Mouse (Mus musculus) layer of hippocampus, adult 9-10 months (tissue): ENCODE results near the gene Astn1.
A peak's percentile ranks its signal among the peaks of the same experiment; 100 is the strongest.

ENCODE experiments used
- DNase-seq: peaks from one replicate; pipeline ENCODE4 v3.0.0; 2022; ENCODE audit warnings: low spot score

Astn1 gene

GRCm38 (mm10) chr1:158361964-158362291 is at the start of gene Astn1:
Gene Astn1 (plus strand): TSS chr1:158362273.
- no peak for DNase-seq

DNA sequence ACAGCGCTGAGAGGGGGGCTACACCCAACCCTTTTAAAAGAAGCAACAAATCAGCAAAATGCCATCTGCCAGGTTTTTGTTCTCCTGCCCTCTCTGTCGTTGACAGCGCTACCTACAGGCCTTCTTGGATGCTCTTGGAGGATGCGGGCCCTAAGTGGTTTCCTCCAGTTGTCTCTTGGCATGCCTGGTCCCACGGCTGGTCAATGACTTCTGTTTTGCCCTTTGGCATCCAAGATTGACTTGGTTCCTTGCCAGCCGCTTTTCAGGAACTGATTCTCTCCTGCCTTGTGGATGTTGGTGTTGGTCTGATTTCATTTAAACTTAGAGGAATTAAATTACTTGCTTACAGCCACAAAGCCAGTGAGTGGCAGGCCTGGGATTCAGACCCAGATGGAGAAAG is 38.7 kb upstream of the Astn1 start:
- no peak for DNase-seq

DNA sequence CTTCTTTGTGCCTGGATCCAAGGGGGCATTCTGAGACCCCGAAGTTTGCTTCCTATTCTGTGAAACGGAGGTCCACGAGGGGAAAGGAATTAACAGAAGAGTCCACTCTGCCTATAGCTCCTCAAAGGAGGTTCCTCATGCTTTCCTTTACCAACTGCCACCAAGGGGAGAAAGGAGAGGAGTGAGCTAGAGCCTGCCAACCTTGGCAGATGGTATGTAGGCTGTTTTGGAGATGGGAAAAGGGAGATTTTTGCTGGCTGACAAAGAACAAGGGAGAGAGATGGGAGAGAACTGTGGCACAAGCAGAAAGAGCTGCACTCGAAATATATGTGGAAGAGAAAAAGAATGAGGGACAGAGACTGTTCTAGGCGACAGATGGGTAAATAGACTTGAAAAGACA is 33.9 kb upstream of the Astn1 start:
- DNase-seq, result peak; percentile 29

DNA sequence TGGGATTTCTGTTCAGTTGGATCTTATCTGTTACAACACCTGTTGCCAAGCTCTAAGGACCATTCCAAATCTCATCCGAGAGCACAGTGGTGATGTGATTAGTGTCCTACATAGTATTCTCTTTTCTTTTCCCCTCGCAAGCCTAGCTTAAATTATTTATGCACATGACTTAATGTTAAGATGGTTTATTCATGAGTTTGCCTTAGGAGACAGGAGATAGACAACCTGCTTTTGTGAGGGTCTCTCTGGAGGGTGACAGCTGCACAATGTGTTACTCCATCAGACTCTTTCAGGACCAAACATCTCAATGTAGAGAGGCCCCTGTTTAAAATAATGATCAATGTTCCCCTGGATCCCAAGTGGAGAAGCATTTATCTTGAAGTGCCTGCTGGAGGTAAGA is 33.2 kb upstream of the Astn1 start:
- DNase-seq, result no peak

- DNase-seq, result no peak
These were observed 18.8 kb upstream of the Astn1 start for GRCm38 (mm10) chr1:158343243-158343714.

DNA sequence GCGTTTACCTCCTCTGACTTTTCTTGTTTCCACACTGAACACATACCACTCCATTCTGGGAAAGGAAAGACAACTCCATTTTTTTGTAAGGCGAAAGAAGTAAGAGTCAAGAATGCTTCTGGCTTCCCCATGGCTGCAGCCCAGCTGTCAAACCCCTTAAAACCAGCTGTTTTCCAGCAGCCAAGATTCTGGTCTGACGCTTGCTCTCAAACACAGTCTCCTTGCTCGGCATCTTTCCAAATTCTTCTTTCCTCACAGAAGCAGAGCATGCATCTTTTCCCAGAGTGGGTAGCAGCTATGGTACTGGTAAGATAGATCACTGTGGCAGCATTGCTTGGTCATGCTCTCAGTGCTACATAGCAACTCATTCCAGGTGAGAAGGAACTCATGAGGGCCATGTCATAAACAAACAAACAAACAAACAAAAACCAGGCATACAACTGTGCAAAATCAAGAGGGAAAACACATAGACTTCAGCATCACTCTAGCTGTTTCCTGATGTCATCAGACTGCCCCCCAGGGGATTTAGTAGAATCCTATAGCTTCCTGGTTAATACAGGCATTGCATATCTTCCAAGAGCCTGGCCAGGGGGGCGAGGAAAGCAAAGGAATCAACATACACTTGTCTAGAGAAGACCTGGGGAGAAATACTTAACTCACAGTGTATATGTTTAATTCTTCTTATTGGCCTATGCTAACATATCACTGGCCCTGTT is 8.3 kb upstream of the Astn1 start:
- DNase-seq, result no peak

DNA sequence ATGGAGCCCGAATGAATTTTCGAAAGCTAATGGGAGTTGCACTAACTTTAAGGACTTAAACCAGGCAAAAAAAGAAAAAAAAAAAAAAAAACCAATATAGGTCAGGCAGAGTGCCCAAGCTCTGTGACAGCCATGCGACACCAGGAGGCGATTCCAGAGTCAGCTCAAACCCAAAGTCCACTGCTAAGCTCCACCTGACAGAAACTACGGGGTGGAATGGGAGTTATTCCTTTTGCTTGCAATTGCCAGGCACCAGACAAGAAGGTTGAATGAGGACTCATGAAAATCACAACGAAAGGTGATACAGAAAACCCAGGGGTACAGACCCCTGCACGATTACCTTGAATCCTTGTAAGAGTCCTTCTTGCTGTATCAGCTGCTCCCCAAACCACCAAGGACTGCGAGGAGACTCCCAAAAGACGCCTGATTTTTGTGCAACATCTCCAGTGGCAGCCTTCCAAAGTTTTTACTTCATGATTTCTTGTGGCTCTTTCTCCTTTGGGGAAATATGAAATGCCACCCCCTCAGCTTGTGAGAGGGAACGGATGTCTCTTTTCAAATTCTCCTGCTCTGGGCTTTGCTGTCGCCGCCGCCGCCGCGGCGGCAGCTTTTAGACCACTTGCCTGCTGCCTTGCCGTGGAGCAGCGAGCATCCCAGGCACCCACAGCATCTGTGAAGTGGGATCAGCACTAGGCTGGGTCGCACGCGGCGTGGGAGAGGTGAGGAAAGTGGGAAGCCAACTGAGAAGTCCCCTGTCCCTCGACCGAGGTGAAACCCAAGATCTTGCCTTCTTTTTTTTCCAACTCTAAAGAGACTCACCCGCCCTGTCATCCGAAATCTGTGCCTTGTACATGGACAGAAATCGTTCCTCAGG is 6.7 kb upstream of the Astn1 start:
- no peak for DNase-seq

- peak; percentile 89 for DNase-seq
These were observed 6.0 kb upstream of the Astn1 start, which contains the start of gene Brinp2 for GRCm38 (mm10) chr1:158356051-158356461. Gene Brinp2 (minus strand): TSS chr1:158356326.

GRCm38 (mm10) chr1:158362292-158363101 is 424 bp downstream of the Astn1 start:
- no peak for DNase-seq

GRCm38 (mm10) chr1:158364461-158364860 is 2.4 kb downstream of the Astn1 start:
- DNase-seq, result no peak

GRCm38 (mm10) chr1:158382277-158382676 is 20.2 kb downstream of the Astn1 start:
- no peak for DNase-seq

DNA sequence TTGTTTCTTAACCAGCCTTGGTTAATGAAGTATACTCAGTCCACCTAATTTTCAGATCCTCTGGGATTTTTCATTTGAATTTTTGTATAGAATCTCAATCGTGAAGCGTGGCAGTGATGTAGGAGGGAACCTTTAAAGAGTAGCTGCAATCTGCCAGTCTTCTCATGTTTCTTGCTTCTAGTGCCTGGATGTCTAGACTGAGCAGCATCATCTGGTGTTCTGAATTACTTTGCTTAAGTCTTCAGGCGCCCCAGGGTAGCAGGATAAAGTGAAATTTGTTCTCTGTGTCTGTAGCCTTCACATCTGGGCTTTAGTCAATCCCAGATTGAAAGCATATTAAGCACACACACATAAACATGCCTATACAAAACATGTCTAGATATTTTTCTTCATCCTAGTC is 21.1 kb downstream of the Astn1 start:
- DNase-seq, result no peak

DNA sequence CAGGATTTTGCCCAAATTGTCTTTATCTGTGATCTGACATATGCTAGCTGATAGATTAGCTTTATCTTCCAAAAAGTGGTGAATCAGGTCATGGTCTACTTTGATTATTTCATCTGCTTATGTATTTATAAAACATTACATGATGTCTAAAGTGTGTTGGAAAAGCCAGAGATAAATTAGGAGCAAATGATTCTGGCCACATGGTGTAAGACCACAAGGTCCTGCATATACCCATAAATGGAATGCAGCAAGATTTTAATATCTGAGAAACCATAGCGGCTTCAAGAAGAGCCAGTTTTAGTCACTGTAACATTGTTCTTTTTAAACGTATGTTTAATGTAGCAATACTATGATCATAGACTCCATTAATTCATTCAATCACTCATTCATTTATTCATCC is 23.2 kb downstream of the Astn1 start:
- DNase-seq, result no peak

GRCm38 (mm10) chr1:158386781-158387180 is 24.7 kb downstream of the Astn1 start:
- DNase-seq, result no peak

- no peak for DNase-seq
These were observed 26.9 kb downstream of the Astn1 start for GRCm38 (mm10) chr1:158388995-158389394.

DNA sequence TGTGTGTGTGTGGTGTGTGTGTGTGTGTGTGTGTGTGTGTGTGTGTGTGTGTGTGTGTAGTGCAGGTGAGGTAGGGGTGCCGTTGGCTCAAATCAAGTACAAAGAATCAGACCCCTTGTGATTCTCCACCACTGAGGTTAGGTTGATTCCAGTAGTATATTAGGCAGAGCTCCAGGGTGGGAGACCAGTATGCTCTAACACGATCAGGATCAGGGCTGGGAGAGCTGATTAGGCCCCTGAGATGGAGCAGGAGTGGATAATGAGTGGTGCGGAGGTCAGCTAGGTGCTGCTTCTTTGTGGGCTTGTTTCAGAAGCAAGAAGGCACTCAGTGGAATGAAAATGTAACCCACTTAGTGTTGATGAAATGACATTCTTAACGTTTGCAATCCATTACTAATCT is 28.6 kb downstream of the Astn1 start:
- no peak for DNase-seq

GRCm38 (mm10) chr1:158397058-158397457 is 35.0 kb downstream of the Astn1 start:
- no peak for DNase-seq

- no peak for DNase-seq
These were observed 38.8 kb downstream of the Astn1 start for GRCm38 (mm10) chr1:158400898-158401297.

DNA sequence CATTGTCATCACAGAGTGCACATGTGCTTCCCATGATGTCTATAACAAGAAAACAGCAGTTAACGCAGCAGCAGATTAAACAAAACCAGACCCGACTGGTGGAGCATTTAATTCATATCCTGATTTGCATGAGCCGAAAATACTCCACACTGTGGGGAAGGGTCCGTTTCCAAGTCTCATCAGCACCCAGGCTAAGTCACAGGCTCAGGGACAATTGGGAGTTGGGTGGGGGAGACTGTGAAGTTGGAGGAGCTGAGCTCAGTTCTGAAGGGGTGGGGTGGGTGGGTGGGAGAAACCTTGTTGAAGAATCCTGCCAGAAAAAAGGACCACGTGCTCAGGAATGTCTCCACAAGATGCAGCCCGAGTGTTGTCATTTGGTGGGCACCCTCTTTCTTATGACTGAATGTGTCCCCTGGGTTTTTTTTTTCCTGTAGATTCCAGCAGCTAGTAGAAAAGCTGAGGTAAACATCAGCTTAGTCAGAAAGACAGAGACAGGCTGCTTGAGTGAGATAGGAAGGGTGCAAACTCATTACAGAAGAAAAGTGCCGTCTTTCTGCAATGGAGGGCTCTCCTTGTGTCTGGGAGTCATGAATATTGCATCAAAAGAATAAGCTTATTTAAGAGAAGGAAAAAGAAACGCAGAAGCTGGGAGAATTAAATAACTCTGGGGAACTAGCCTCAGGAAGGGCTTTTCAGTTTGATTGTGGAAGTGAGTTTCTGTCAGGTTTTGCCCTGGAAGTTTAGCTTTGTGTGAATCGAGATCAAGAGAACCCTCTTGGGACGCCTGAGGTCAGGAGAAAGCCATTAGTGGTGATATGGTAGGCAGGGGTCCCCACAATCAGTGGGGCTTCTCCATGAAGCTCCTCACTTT is 44.1 kb downstream of the Astn1 start:
- no peak for DNase-seq

DNA sequence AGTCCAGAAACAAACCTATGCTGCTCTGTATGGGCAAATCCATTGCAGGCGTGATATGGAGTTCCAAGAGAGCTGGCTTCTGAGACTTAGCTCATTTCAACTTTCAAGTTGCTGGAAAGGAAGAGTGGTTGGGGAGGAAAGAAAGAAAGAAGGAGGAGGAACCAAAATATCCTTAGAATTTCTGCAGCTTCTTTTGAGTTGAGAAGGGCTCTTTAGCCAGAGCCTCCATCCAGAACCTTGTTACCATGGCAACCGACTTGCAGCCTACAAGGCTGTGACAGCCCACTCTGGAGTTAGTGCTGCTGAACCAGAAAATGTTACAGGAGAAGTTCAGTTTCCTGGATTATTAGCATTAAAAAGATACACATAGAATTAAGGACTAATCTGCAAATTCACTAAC is 46.1 kb downstream of the Astn1 start:
- peak; percentile 21 for DNase-seq

DNA sequence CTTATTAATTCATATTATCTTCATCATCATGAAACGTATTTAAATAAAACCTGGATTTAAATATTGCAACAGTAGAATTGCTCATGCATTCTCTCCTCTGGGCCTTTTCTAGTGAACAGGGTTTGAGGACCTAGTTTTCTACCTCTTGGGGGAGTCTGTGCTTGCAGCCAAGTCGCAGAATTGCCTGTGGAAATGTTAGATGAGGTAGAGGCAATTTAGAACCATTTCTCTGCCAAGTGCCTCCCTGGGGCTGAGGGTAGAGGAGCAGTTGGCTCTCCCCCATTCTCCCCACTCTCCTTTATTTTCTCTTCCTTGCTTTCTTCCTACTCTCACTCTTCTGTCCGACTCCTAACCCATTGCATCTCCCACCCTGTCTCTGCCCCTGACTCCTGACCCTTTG is 49.1 kb downstream of the Astn1 start:
- no peak for DNase-seq
